Mouse (Mus musculus) left cerebral cortex, postnatal 25 days (tissue): ENCODE measurements around the gene Nbea. TPM values are rescaled to one million over a fixed set of nuclear protein-coding genes. Genes with fewer than 3 reads are reported as not detected.
"Not testable (repeated sequence)": the region's sequence is repeated elsewhere in the genome, so short reads cannot be mapped to it uniquely, and the experiment has no call there.

Source experiments
- DNase-seq, 2 experiments: peaks; one replicate each; pipeline ENCODE4 v3.0.0; 2022; ENCODE audit warnings: low spot score in 2 of 2, mixed read lengths in 1 of 2
- intact Hi-C: fragments of 180-260 bp; cut with DNase I; formaldehyde crosslinking; loops from one replicate; pipeline ENCODE4 v1.15.1; 2025
- total RNA-seq, 2 experiments: library from RNA; stranded (reverse); gene quantifications; 2 replicates each; pipeline ENCODE4 v1.2.3; 2021

Gene Nbea
- total RNA-seq, 2 experiments from 2014 or later = 180 to 185 TPM

- intact Hi-C loops = no loop called here
- no peak for DNase-seq
These were observed 137.7 kb downstream of the Nbea start for GRCm38 (mm10) chr3:56045659-56046336.

- DNase-seq = no peak
- intact Hi-C loops = no loop called here
These were observed 140.4 kb downstream of the Nbea start for GRCm38 (mm10) chr3:56043091-56043490.

GRCm38 (mm10) chr3:56039494-56039893, 144.0 kb downstream of the Nbea start:
- intact Hi-C loops = no loop called here
- no peak for DNase-seq

- intact Hi-C loops = no loop called here
These were observed 148.9 kb downstream of the Nbea start for GRCm38 (mm10) chr3:56034596-56034995.

GRCm38 (mm10) chr3:56018494-56018893, 165.0 kb downstream of the Nbea start:
- intact Hi-C loops = no loop called here
- no peak for DNase-seq

More at GRCm38 (mm10) chr3:56034596-56034995, 148.9 kb downstream of the Nbea start:
- DNase-seq = no peak

DNA sequence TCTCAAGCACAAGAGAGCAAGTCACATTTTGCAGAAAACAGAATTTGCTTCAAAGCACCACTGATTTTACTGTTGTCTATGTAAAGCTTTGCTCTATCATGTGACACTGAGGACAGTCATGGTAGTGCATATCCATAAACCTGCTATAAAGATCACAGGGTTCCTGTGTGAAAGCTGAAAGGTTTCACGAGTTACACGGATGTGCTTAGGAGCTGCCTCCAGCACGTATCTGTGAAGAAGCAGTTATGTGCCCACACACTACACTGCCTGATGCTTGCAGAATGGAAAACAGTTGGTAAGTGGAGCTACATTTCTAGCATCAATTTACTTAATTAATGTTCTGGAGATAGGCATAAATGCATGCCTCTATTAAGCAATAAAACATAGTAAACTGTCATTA, 172.4 kb downstream of the Nbea start:
- peak in 1 of 2 experiments; percentile 37 for DNase-seq
- intact Hi-C loops = no loop called here

- peak; percentile 42 to 67 for DNase-seq
- intact Hi-C loops = loop anchor here (2.0 to 10.0 kb wide), 3 partner anchors 174 to 1195 kb away; partner anchors contain the start of gene Nbea
These were observed 175.5 kb downstream of the Nbea start for GRCm38 (mm10) chr3:56007991-56008390.

DNA sequence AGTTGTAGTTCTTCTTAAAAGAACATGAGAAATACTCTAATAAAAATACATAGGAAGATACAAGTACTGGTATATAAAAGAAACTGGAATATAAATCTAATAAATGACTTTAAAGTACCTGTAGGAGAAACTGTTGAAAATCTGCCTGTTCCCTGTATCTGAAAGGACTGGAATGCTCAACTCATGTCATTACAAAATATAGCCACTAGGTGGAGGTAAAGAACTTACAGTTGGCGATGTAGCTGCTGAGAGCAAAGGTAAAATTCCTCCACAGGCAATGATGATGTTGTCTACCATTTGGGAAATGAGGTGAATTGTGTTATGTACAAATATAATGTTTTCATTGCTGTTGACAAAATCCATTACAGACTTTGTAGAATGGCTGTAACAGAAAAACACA, 183.2 kb downstream of the Nbea start:
- intact Hi-C loops = loop anchor here (2.0 to 10.0 kb wide), 2 partner anchors 665 to 1205 kb away; no protein-coding TSS in a partner anchor
- DNase-seq = peak in 1 of 2 experiments; percentile 60

DNA sequence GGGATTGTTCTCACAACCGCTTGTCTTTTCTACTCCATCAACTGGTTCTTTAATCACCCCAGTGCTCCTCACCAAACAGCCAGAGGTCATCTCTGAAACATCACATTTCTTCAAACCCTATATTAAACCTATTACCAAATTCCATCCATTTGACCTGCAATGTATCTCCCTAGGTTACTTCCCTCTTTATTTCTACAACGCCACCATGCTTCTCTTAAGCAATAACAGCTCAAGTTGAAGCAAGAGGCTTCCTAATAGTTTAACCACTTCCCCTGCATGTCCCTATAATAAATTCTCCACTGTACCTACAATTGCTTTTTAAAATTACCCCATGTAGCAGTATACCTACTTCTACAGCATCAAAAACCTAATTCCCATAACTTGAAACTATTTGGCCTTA, 205.1 kb downstream of the Nbea start:
- intact Hi-C loops = no loop called here
- no peak for DNase-seq

GRCm38 (mm10) chr3:55976986-55977385, 206.5 kb downstream of the Nbea start:
- DNase-seq, intact Hi-C loops: not testable (repeated sequence)

- intact Hi-C loops = no loop called here
- no peak for DNase-seq
These were observed 217.8 kb downstream of the Nbea start for GRCm38 (mm10) chr3:55965723-55966156.

DNA sequence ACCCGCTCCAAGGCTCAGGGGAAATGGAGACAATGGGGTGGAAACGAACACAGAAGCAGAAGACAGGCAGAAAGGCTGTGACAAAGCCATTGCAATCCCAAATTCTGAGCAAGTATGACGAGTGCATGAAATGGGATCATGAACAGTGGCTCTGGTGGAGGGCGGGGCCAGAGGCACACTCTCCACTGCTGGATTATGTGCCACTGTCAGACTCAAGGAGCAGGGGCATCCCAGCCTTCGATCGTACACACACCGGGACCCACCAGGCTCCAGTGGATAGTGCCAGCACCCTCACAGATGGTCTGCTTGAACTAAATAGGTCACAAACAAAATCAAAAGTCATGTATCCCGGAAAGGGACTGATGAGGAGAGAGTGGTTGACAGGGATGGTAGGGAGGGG, 220.5 kb downstream of the Nbea start:
- DNase-seq = no peak
- intact Hi-C loops = no loop called here

- no peak for DNase-seq
- intact Hi-C loops = no loop called here
These were observed 233.5 kb downstream of the Nbea start for GRCm38 (mm10) chr3:55949994-55950393.

DNA sequence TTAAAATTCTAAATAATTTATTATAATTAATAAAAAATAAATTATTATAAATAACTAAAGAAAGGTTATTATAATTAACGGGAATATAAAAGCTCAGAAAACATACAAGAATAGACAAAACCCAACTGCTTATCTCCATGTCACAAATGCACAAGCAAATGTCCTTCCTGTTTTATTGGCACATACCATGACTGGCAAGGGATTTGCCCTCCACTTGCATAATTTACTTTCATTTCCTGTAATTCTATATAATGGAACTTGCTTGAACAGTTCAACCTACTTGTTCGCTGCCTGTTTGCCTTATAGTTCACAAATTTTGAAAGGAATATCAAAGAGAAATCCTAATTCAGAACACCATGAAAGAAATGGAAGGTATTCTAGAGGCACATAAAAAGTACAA, 234.4 kb downstream of the Nbea start:
- intact Hi-C loops = no loop called here
- no peak for DNase-seq

DNA sequence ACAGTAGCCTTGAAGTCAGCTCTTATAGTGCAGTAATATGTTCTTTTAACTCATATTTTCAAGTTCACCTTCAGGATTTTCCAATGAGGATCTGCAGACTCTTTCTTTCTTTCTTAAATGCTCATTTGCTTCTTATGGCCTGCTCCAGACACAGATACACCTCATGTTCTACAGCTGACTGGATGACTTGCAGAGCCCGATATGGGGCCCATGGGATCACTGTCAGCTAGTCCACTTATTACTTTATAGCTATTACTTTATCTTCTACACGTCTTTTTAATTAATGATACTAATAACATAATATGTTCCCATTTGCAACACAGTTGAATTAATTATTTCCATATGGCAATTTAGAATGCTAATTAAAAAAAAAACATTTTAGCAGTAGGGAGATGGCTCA, 256.2 kb downstream of the Nbea start:
- intact Hi-C loops = no loop called here

GRCm38 (mm10) chr3:55909290-55909689, 274.2 kb downstream of the Nbea start:
- intact Hi-C loops = no loop called here
- no peak for DNase-seq

More for the DNA sequence above, 256.2 kb downstream of the Nbea start:
- DNase-seq = no peak

GRCm38 (mm10) chr3:55890574-55890973, 292.9 kb downstream of the Nbea start:
- intact Hi-C loops = no loop called here
- DNase-seq = no peak

DNA sequence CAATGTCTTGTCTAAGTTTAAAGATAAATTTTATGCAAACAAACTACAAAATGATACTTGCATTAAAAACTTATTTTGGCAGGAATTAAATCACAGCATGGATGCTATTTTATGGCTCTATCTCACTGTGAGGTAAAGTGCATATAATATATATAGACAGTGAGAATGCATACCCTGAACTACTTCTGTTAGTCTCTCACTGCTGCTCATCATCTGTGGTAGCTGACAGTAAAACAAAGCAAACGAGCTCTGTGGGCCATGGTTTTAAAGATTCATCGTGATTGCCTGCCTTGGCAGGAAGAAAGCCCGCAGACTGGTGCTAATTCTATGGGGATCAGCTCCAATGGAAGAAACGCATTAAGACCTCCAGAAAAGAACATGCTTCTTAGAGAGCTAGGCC, 294.3 kb downstream of the Nbea start:
- intact Hi-C loops = no loop called here
- no peak for DNase-seq

- intact Hi-C loops = no loop called here
- DNase-seq = no peak
These were observed 295.7 kb downstream of the Nbea start for GRCm38 (mm10) chr3:55887829-55888210.

GRCm38 (mm10) chr3:55887193-55887828, 296.2 kb downstream of the Nbea start:
- DNase-seq = no peak
- intact Hi-C loops = no loop called here
